Mouse (Mus musculus): ENCODE measurements at regions not wholly inside any gene's neighbourhood (a gene's known extent, or its start where the extent isn't known, plus 50 kb on each side); places are given as distances from the start of the nearest gene placed in this dataset.

DNA sequence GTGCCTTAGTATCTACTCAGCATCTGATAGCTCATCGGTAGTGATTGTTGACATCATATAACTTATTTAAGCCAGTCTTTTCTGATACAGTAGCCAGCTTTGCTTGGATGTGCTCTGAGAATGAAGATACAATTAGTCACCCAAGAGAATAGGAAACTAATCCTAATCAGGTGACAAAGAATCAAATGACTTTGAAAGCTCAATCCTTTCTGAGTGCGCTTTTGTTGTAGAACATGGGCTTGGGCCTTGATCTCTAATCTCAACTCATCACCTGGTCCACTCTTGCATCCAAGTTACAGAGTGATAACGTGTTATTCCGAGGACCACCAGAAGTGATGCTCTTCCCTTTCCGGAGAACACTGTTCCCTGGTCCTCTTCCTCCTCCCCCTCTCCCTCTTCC is 86.9 kb upstream of the Cpm start:
- TF ChIP-seq CTCF (IDR thresholded peaks at IDR 0.05) (no peak), EP300 (IDR thresholded peaks at IDR 0.05) (no peak)

All from lung, postnatal 0 days (tissue).